ENCODE assay signal across 22 mouse cellular contexts in genomic region chr15:77206996-77207395, GRCm38 (mm10).
"Had no signal": no experiment of that assay in that cellular context is flagged by ENCODE, and none has a peak within 500 bp of the region (broad histone marks: within the 10 kb centered on the region; RNA-seq: fewer than 3 reads in every experiment).

No protein-coding gene starts in this region.

- H3K4me3 ChIP-seq: hindbrain, embryonic 13.5 days; hindbrain, embryonic 15.5 days; kidney, embryonic 15.5 days; limb, embryonic 13.5 days; limb, embryonic 15.5 days; liver, embryonic 12.5 days had no signal

- H3K27ac ChIP-seq: hindbrain, embryonic 13.5 days; hindbrain, embryonic 15.5 days; hindbrain, postnatal 0 days; kidney, embryonic 15.5 days; kidney, postnatal 0 days; limb, embryonic 13.5 days; limb, embryonic 15.5 days; liver, embryonic 12.5 days had no signal

- H3K9me3 ChIP-seq: hindbrain, embryonic 13.5 days; hindbrain, embryonic 15.5 days; kidney, embryonic 15.5 days; limb, embryonic 13.5 days; limb, embryonic 15.5 days; liver, embryonic 12.5 days had no signal

- H3K27me3 ChIP-seq: hindbrain, embryonic 13.5 days; hindbrain, embryonic 15.5 days; kidney, embryonic 15.5 days; limb, embryonic 13.5 days; limb, embryonic 15.5 days; liver, embryonic 12.5 days had no signal

- H3K36me3 ChIP-seq: hindbrain, embryonic 13.5 days; hindbrain, embryonic 15.5 days; kidney, embryonic 15.5 days; limb, embryonic 13.5 days; limb, embryonic 15.5 days; liver, embryonic 12.5 days had no signal

- H3K4me2 ChIP-seq: heart, embryonic 11.5 days; hindbrain, embryonic 13.5 days; hindbrain, embryonic 15.5 days; kidney, embryonic 15.5 days; limb, embryonic 13.5 days; limb, embryonic 15.5 days; liver, embryonic 12.5 days had no signal

- ATAC-seq: hindbrain, postnatal 0 days; intestine, embryonic 16.5 days; liver, embryonic 12.5 days had no signal

- DNase-seq: gastrocnemius, postnatal 14 days; gastrocnemius, postnatal 36 days; heart, adult 11 months; heart, postnatal 10 days; kidney, adult 11 months; kidney, adult 2 months; kidney, adult 9 months; kidney, postnatal 14 days; kidney, postnatal 36 days; layer of hippocampus, adult 9-11 months; layer of hippocampus, postnatal 36 days; left cerebral cortex, postnatal 4 days had no signal

- H3K9ac ChIP-seq: hindbrain, embryonic 13.5 days; hindbrain, embryonic 15.5 days; kidney, embryonic 15.5 days; limb, embryonic 13.5 days; limb, embryonic 15.5 days; liver, embryonic 12.5 days had no signal
